Mouse (Mus musculus): ENCODE measurements around the gene Pip5k1a. TPM values are rescaled to one million over a fixed set of nuclear protein-coding genes. Genes with fewer than 3 reads are reported as not detected.

Pip5k1a gene
- polyA plus RNA-seq, 1 experiment from 2014 or later, result 14.5 TPM

- Histone ChIP-seq H3K4me2 (ENCODE audit: low read length) (no peak overlapping the region), H3K27me3 (replicated peaks; ENCODE audit: control insufficient read depth, insufficient read depth, low read length) (no peaks in the 10 kb centered on the region), H3K36me3 (ENCODE audit: control insufficient read depth, insufficient read depth, low read length) (peaks cover 14% of the 10 kb centered on the region), H3K4me3 (ENCODE audit: low read length) (no peak overlapping the region), H3K9ac (ENCODE audit: low read depth, low read length) (no peak overlapping the region), H3K27ac (ENCODE audit: low read depth, low read length) (no peak overlapping the region), H3K9me3 (ENCODE audit: control insufficient read depth, low read length) (no peaks in the 10 kb centered on the region), H3K4me1 (ENCODE audit: control insufficient read depth, insufficient read depth, low read depth, low read length) (no peaks in the 10 kb centered on the region)
- no peak for ATAC-seq
- WGBS, result 55% methylated on average over 10 of the region's 10 CpGs
Measured at GRCm38 (mm10) chr3:95054481-95055260, 52.1 kb downstream of the Pip5k1a start.

- Histone ChIP-seq H3K9ac (ENCODE audit: low read depth, low read length) (no peak overlapping the region), H3K4me2 (ENCODE audit: low read length) (no peak overlapping the region), H3K36me3 (ENCODE audit: control insufficient read depth, insufficient read depth, low read length) (peaks cover 7% of the 10 kb centered on the region), H3K4me3 (ENCODE audit: low read length) (no peak overlapping the region), H3K27me3 (replicated peaks; ENCODE audit: control insufficient read depth, insufficient read depth, low read length) (no peaks in the 10 kb centered on the region), H3K4me1 (ENCODE audit: control insufficient read depth, insufficient read depth, low read depth, low read length) (no peaks in the 10 kb centered on the region), H3K27ac (ENCODE audit: low read depth, low read length) (no peak overlapping the region), H3K9me3 (ENCODE audit: control insufficient read depth, low read length) (no peaks in the 10 kb centered on the region)
- WGBS, result 42% methylated on average over 3 of the region's 3 CpGs
- ATAC-seq, result peak; percentile 32; the same call in 1 of the 2 replicates
Measured at GRCm38 (mm10) chr3:95053701-95054100, 53.0 kb downstream of the Pip5k1a start.

DNA sequence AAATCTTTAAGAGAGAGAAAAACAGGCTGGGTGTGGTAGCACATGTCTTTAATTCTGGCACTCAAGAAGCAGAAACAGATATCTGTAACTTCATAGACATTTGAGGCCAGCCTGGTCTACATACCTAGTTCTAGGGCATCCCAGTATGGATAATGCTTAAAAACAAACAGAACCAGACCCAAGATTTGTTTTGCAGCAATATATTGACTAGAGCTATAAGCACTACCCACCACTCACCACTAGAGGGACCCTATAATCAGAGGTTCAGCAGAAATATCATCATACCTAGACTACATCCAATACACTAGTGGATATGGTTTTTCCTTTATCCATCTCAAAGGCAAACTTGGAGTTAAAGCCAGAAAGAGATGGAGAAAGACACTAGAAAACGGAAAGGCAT is 53.8 kb downstream of the Pip5k1a start:
- Histone ChIP-seq H3K36me3 (ENCODE audit: control insufficient read depth, insufficient read depth, low read length) (peaks cover 2% of the 10 kb centered on the region; the same call in 1 of the 2 replicates), H3K27me3 (replicated peaks; ENCODE audit: control insufficient read depth, insufficient read depth, low read length) (no peaks in the 10 kb centered on the region)
- WGBS, result 62% methylated on average over 1 of the region's 1 CpGs

DNA sequence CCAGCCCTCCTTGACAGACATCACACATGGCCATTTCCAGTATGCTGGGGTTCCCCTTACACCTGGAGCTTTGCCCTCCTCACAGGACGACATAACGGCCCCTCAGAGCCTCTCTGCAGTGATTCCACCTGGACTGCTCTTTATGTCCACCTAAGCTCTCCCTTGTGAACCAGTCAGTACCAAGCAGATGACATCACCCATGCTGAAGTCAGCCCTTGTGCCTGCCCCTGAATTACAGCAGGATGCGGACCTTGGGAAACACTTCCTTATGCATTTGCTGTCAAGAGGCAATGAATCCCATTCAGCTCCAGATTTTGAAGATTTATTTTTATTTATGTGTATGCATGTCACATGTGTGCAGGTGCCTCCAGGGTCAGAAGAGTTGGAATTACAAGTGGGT is 58.8 kb downstream of the Pip5k1a start:
- no peak overlapping the region for H3K27ac ChIP-seq (ENCODE audit: low read depth, low read length)
- 90% methylated on average over 3 of the region's 3 CpGs for WGBS

More for the DNA sequence above, 53.8 kb downstream of the Pip5k1a start:
- H3K27ac ChIP-seq (ENCODE audit: low read depth, low read length), result no peak overlapping the region
- no peaks in the 10 kb centered on the region for H3K9me3 ChIP-seq (ENCODE audit: control insufficient read depth, low read length)
- peak; percentile 57; the same call in 1 of the 2 replicates for ATAC-seq
- H3K9ac ChIP-seq (ENCODE audit: low read depth, low read length), result no peak overlapping the region
- H3K4me3 ChIP-seq (ENCODE audit: low read length), result no peak overlapping the region
- no peak overlapping the region for H3K4me2 ChIP-seq (ENCODE audit: low read length)
- H3K4me1 ChIP-seq (ENCODE audit: control insufficient read depth, insufficient read depth, low read depth, low read length), result no peaks in the 10 kb centered on the region

GRCm38 (mm10) chr3:95046462-95047057 is 60.2 kb downstream of the Pip5k1a start:
- no peak overlapping the region for H3K4me3 ChIP-seq (ENCODE audit: low read length)
- no peaks in the 10 kb centered on the region for H3K9me3 ChIP-seq (ENCODE audit: control insufficient read depth, low read length)
- H3K27me3 ChIP-seq (replicated peaks; ENCODE audit: control insufficient read depth, insufficient read depth, low read length), result no peaks in the 10 kb centered on the region; the same call in 1 of the 2 replicates
- ATAC-seq, result no peak
- no peaks in the 10 kb centered on the region for H3K36me3 ChIP-seq (ENCODE audit: control insufficient read depth, insufficient read depth, low read length)
- H3K27ac ChIP-seq (ENCODE audit: low read depth, low read length), result no peak overlapping the region
- no peak overlapping the region for H3K4me2 ChIP-seq (ENCODE audit: low read length)
- 87% methylated on average over 11 of the region's 11 CpGs for WGBS
- peaks cover 5% of the 10 kb centered on the region for H3K4me1 ChIP-seq (ENCODE audit: control insufficient read depth, insufficient read depth, low read depth, low read length)
- H3K9ac ChIP-seq (ENCODE audit: low read depth, low read length), result no peak overlapping the region

More for the DNA sequence above, 58.8 kb downstream of the Pip5k1a start:
- Histone ChIP-seq H3K9ac (ENCODE audit: low read depth, low read length) (no peak overlapping the region), H3K4me1 (ENCODE audit: control insufficient read depth, insufficient read depth, low read depth, low read length) (peaks cover under 1% of the 10 kb centered on the region; the same call in 1 of the 2 replicates), H3K36me3 (ENCODE audit: control insufficient read depth, insufficient read depth, low read length) (no peaks in the 10 kb centered on the region), H3K4me3 (ENCODE audit: low read length) (no peak overlapping the region), H3K27me3 (replicated peaks; ENCODE audit: control insufficient read depth, insufficient read depth, low read length) (no peaks in the 10 kb centered on the region; the same call in 1 of the 2 replicates), H3K9me3 (ENCODE audit: control insufficient read depth, low read length) (no peaks in the 10 kb centered on the region), H3K4me2 (ENCODE audit: low read length) (no peak overlapping the region)
- no peak for ATAC-seq

- Histone ChIP-seq H3K9me3 (ENCODE audit: control insufficient read depth, low read length) (no peaks in the 10 kb centered on the region), H3K9ac (ENCODE audit: low read depth, low read length) (no peak overlapping the region), H3K4me3 (ENCODE audit: low read length) (no peak overlapping the region), H3K4me1 (ENCODE audit: control insufficient read depth, insufficient read depth, low read depth, low read length) (peaks cover 10% of the 10 kb centered on the region), H3K4me2 (ENCODE audit: low read length) (no peak overlapping the region), H3K36me3 (ENCODE audit: control insufficient read depth, insufficient read depth, low read length) (no peaks in the 10 kb centered on the region), H3K27ac (ENCODE audit: low read depth, low read length) (no peak overlapping the region), H3K27me3 (replicated peaks; ENCODE audit: control insufficient read depth, insufficient read depth, low read length) (no peaks in the 10 kb centered on the region; the same call in 1 of the 2 replicates)
- WGBS, result 79% methylated on average over 6 of the region's 6 CpGs
- no peak for ATAC-seq
Measured at GRCm38 (mm10) chr3:95043251-95043650, 63.5 kb downstream of the Pip5k1a start.

GRCm38 (mm10) chr3:95042838-95043229 is 63.9 kb downstream of the Pip5k1a start:
- Histone ChIP-seq H3K9ac (ENCODE audit: low read depth, low read length) (peak overlapping the region; percentile 56), H3K27ac (ENCODE audit: low read depth, low read length) (peak overlapping the region; percentile 62), H3K27me3 (replicated peaks; ENCODE audit: control insufficient read depth, insufficient read depth, low read length) (no peaks in the 10 kb centered on the region; the same call in 1 of the 2 replicates), H3K4me3 (ENCODE audit: low read length) (peak overlapping the region; percentile 92), H3K9me3 (ENCODE audit: control insufficient read depth, low read length) (no peaks in the 10 kb centered on the region), H3K36me3 (ENCODE audit: control insufficient read depth, insufficient read depth, low read length) (0 out of 2 replicates have a peak, but pooled peaks cover 3% of the 10 kb centered on the region), H3K4me1 (ENCODE audit: control insufficient read depth, insufficient read depth, low read depth, low read length) (peaks cover 10% of the 10 kb centered on the region), H3K4me2 (ENCODE audit: low read length) (peak overlapping the region; percentile 65)
- peak; percentile 74 for ATAC-seq
- 31% methylated on average over 7 of the region's 7 CpGs for WGBS

DNA sequence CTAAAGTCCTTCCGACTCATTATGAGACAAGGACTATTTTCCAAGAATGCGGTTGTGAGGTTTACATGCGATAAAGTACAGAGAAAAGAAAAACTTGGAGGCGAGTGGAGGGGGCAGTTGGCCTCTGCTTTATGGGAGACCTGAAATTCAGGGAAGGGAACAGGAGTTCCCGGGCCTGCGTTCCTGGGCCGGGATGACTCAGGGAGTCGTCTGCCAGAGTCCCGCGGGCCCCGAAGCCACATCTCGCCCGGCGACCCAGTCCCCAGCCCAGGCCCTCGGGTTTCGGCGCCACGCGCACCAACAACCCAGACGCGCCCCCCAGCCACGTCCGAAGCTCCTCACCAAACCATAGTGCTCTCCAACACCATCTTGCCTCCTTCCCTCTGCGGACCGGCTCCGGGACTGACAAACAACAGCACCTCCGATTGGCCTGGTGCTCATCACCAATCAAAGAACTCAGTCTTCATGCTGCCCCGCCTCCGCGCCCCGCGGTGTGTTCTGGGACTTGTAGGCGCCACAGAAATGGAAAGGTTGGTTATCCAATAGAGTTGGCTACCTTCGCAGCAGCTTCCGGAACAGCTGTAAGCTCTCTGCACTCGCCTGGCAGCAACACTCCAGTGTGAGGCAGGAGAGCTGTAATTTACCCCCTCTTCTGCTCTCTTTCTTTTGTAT is 64.4 kb downstream of the Pip5k1a start, which contains the start of gene Psmd4:
Gene Psmd4, minus strand, starts transcription at position 449 of the 672 bp plus-strand sequence.
- Histone ChIP-seq H3K4me2 (ENCODE audit: low read length) (peak within 1 kb of the TSS; percentile 66), H3K36me3 (ENCODE audit: control insufficient read depth, insufficient read depth, low read length) (0 out of 2 replicates have a peak, but pooled peaks cover 3% of the 10 kb centered on the region), H3K9ac (ENCODE audit: low read depth, low read length) (peak within 1 kb of the TSS; percentile 91), H3K4me3 (ENCODE audit: low read length) (peak within 1 kb of the TSS; percentile 92), H3K27ac (ENCODE audit: low read depth, low read length) (peak within 1 kb of the TSS; percentile 75), H3K4me1 (ENCODE audit: control insufficient read depth, insufficient read depth, low read depth, low read length) (peaks cover 10% of the 10 kb centered on the region), H3K9me3 (ENCODE audit: control insufficient read depth, low read length) (no peaks in the 10 kb centered on the region), H3K27me3 (replicated peaks; ENCODE audit: control insufficient read depth, insufficient read depth, low read length) (no peaks in the 10 kb centered on the region; the same call in 1 of the 2 replicates)
- WGBS, result under 1% methylated on average over 36 of the region's 36 CpGs
- ATAC-seq, result peak; percentile 99
